Mouse (Mus musculus): ENCODE data around the gene Prkn. TPM values are rescaled to one million over a fixed set of nuclear protein-coding genes. Genes with fewer than 3 reads are reported as not detected.
"Not testable (repeated sequence)": the region's sequence is repeated elsewhere in the genome, so short reads cannot be mapped to it uniquely, and the experiment has no call there.

Prkn gene
- total RNA-seq, 2 experiments from 2014 or later = 16.9 to 17.7 TPM

DNA sequence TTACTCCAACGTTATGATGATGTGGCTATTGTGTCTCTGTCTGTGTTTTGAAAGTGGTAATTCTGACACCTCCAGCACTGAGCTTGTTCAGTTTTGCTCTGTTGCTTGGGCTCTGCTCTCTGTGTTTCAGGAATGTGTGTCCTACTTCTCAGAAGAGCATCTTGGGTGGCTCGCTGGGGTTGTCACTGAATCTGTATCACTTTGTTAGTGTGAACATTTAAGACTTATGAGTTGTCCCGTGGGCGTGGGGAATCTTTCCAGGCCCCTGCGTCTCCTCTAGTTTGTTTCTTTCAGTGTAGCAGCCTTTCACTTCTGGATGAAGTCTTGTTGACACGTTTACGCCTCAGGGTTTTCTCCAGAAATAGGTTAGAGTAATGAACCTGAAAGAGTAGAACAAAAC, 283.9 kb downstream of the Prkn start:
- no peak for DNase-seq (ENCODE audit: low spot score in 2 of 2)

DNA sequence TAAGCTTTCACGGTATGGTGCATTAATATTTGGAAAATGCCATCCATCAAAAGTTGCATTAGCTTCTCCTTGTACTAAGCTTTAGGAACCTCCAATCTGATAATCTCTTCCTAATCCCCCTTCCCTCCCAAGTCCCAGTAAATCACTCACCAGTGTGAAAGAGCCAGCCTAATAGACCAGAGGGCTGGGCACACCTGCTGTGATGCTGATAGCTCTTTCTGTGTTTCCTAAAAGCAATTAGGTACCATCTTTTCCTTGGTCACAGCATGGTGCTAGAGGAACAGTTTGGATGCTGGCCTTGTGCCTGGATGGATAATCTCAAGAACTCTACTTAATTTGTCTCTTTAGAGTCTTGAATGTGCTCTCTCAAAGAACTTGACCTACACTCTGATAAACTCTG, 287.0 kb downstream of the Prkn start:
- no peak for DNase-seq (ENCODE audit: low spot score in 2 of 2)

DNA sequence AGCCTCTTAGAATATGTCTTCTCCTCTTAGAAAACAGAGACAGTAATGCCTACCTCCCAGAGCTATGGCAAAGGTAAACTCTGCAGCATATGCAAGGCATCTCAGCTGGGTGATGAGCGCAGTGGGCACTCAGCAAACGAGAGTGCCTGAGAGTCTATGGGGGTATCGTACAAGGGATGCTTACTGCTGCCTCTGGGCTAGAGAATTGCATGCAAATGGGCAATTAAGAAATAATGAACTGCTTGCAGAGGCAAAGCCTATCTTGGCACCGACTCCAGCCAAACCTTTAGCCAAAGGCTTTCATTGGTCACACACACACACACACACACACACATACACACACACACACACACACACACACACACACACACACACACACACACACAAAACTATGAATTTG, 290.7 kb downstream of the Prkn start:
- no peak for DNase-seq (ENCODE audit: low spot score in 2 of 2)

DNA sequence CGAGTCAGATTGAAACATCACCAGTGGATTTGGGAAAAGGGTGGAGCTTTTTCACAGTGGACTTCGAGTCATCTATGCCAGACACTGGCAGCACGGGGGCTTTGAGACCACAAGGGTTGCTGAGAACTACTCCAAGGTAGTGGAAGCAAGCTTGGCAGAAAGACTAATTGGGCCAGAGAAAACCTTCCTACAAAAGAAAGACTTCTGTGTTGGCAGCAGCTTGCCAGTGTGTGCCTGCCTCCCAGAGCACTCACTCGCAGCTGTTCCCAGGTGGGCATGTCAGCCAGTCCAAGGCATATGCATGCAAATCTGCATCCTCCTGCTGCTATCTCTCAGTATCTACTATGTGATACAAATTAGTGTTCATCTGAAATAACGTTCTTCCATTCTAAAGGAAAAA, 302.1 kb downstream of the Prkn start:
- no peak for DNase-seq (ENCODE audit: low spot score in 2 of 2)

DNA sequence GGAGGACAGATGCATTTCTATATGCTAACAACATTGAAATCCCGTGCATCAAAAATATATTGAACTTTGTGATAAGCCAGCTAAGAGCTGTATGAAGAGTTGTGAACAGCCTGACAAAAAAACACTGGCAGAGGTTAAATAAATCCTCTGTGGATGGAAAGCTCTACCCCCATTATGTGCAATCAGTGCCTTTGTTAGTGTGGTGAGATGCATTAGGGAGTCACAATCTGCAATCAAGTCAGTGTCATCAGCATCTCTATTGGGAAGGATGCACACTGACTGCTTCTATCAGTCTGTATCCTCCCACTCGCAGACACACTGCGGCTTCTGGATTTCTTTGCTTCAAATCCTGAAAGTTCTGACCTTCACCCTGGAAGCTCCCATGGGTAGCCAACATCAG, 315.9 kb downstream of the Prkn start:
- no peak for DNase-seq (ENCODE audit: low spot score in 2 of 2)

DNA sequence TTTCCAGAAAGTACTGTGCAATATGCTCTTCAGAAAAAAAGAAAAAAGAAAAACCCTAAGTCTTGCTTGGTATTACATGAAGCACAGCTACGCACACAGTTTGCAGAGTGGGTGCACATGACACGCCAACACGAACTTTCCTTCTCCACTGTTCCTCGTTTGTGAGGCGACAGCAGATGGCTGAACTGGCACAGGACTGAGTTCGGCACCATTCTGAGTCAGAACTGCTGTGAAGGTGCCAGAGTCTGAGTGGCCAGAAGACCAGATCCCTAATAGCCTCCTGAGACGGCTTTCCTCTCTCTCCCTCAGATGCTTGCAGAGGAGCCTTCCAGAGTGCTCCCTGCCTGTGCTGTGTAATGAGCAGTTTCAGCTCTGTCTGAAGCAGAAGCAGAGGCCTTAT, 317.4 kb downstream of the Prkn start:
- DNase-seq (ENCODE audit: low spot score in 2 of 2) = no peak

DNA sequence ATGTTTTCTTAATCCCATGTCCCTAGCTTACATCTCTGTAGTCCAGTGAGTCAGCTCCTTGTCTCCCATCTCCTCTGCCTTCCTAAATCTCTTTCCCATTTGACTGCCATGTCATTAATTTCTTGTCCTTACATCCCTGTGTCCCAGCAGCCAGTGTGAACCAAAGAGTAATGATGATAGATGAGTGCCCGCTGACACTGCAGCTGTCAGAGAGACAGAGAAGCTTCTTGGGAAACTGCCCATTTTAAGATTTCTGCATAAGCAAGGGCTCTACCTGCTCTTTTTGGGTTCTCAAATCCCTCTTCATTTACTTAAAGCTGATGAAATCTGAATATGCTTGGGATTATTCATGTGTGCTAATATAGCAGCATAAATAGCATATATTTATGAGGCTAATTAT, 321.3 kb downstream of the Prkn start:
- DNase-seq (ENCODE audit: low spot score in 2 of 2) = no peak

DNA sequence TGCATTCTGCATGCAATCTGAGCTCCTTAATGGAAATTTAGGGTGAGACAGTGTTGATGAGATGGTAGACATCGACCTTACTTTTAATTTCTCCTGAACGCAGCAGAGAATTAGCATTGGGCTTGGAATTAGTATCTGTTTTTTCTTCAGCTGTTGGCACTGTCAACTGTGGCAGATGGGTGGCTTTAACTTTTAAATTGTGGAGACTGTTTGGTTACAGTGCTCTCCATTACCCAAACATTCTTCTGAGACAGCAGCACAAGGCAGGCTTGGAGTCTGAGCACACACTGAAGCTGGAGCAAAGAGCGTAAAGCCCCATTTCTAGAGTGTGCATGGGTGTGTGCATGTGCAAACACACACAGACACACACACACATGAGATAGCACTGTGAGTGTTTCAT, 322.6 kb downstream of the Prkn start:
- no peak for DNase-seq (ENCODE audit: low spot score in 2 of 2)

DNA sequence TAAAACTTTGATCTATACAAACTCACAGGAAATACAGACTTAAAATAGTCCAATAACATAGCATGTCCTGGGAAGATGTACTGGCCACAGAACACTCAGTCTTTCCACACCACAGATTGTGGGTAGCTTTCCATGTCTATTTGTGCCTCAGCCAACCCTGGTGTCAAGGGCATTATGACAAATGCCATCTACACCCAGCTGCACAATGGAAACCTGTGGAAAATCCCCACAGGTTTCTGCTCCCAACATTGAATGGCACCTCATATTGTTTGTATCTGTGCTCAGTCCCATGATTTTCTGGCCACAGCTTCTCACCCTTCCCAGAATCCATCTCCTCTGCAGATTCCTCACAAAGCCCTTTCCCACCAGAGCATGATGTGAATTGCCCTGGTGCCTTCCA, 347.2 kb downstream of the Prkn start:
- no peak for DNase-seq (ENCODE audit: low spot score in 2 of 2)

DNA sequence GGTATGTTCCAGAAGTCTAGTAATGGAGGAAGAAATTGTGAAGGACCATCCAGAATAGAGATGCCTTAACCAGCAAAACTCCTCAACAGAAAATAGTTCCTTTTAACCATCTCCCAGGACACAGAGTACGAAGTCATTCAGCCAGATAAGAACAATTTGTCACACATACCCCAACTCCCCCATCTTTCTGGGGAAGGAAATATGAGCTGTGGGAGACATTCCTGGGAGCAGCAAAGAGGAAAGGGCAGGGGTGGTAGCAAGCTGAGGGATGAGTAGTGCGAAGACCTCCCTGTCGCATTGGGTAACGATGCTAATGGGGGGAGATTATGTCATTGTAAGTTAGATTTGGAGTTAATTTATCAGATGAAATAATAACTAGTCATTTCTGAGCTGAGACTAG, 348.3 kb downstream of the Prkn start:
- DNase-seq (ENCODE audit: low spot score in 2 of 2) = no peak

DNA sequence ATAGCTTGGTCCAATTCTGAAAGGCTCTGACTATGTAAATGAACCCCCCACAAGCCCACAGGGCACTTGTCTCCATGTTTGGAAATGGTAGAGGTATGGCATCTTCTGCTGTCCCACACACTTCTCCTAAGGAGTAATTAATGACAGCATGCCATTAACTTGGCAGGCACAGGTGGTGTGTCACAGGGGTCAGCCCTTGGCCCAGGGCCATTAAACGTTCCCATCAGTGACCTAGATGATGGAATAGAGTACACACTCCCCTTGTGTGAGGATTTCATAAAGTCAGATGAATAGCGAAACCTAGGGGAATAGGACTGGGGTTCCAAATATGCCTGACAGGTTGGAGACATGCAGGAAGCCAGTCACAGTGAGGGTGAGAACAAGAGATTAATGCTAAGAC, 350.1 kb downstream of the Prkn start:
- no peak for DNase-seq (ENCODE audit: low spot score in 2 of 2)

DNA sequence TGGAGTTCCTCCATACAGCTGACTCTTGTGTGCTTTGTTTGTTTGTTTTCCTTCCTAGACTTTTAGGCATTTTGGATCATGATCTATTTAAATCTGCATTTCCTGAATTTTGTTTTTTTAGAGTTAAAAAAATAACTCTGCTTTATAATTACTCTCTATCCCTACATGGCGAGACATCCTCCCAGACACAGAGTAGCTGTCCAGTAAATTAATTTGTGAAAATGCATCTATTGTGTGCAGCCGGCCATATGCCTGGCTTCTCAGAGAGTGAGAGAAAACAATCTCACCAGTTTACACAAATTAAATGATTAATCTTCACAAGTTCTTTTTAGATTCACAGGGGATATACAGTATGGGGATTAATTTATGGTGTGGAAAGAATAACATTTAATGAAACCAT, 357.9 kb downstream of the Prkn start:
- DNase-seq (ENCODE audit: low spot score in 2 of 2) = no peak

DNA sequence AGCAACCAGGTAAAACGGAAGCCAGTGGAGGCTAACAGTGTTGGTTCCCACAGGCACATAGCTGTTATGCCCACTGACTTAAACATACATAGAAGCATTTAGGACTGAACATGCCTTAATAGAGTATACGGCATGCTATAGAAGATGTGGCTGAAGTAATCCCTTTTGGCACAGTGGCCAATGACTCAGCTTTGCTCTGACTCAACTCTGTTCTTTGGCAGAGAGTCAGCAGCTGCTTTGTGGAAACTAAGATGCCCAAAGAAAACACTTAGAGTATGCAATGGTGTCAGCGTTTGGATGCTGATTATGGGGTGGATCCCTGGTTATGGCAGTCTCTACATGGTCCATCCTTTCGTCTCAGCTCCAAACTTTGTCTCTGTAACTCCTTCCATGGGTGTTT, 368.9 kb downstream of the Prkn start:
- not testable (repeated sequence) for DNase-seq (ENCODE audit: low spot score in 2 of 2)

DNA sequence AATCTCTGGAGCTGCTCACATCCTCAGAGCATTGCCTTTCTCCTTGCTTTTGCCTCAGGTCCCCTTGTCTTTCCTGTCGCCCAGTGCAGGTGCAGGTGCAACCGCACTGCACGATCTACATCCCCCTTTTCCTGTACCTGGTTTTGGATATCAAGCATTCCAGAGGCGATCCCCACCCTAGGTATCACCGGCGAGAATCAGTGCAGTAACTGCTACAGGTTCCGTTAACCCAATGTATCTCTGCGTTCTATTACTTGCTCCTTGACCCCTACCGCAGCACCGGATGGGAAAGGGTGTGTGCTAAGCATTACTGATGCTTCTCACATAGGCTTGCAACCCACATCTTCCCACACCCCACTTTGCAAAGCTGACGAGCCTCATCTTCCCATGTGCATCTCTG, 370.8 kb downstream of the Prkn start:
- no peak for DNase-seq (ENCODE audit: low spot score in 2 of 2)

DNA sequence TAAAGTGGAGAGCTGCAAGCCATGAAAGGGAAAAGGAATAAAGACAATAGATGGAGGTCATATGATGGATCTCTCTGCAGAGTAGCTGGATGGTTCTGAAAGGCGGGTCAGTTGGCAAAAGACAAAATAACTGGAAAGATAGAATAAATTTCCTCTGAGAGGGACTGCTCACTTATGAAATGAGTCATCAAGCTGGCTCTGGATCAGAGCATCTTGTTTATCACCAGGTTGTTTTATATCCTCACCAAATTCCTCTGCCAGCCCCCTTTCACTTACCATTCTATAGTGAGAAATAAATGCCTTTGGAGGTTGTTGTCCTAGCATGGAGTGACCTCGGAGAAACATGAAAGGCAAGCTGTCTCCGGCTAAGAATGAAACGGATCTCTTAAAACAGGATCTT, 371.4 kb downstream of the Prkn start:
- no peak for DNase-seq (ENCODE audit: low spot score in 2 of 2)

DNA sequence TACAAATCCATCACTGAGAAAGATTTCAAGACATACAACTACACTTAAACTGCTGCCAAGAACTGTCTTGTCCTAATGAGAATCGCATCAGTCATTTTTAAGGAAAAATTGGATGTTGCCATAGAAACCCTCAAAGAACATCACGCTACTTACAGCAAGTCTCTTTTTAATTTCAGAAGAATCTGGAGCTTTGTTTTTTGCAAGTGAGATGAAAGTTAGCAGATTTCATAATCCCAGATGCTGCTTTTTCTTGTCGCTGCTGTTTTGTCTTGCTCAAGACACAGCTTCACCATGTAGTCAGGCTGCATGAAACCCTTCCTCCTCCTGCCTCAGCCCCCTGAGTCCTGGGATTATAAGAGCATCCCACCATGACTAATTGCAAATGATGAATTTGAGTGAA, 373.5 kb downstream of the Prkn start:
- DNase-seq (ENCODE audit: low spot score in 2 of 2) = no peak

DNA sequence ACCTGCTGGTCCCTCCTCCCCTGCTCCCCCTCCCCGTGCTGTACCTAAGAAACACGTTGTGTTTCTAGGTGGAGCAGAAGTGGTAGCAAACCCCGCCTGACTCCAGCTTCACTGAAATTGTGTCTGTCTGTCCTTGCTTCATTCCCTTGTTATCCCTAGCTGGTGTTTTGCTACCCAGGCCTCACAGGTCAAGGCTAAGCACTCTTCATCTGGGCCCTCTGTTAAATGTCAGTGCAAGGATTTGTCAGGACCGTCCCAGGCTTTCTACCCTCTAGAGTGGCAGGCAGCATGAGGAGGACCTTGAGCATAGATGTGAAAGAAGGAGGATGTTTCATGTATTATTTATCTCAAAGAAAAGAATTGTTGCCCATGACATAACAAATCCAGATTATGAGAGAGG, 388.8 kb downstream of the Prkn start:
- no peak for DNase-seq (ENCODE audit: low spot score in 2 of 2)

DNA sequence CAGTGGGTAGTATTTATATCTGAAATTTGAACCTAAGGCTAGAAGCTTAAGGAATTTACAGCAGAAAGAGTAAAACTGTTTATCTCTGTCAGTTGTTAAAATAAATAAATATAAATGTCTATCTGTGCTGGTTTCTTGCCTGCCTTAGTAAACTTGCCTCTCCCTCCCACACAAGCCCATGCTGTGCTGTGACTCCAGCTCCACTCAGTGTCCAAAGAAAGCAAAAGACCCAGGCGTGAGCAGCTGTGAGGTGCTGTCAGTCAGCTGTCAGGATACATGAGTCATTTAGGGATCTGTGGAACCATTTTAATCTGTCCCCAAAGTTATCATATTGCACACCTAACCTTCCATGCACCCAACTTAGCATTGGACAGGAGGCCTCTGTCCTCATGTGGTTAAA, 389.2 kb downstream of the Prkn start:
- no peak for DNase-seq (ENCODE audit: low spot score in 2 of 2)

DNA sequence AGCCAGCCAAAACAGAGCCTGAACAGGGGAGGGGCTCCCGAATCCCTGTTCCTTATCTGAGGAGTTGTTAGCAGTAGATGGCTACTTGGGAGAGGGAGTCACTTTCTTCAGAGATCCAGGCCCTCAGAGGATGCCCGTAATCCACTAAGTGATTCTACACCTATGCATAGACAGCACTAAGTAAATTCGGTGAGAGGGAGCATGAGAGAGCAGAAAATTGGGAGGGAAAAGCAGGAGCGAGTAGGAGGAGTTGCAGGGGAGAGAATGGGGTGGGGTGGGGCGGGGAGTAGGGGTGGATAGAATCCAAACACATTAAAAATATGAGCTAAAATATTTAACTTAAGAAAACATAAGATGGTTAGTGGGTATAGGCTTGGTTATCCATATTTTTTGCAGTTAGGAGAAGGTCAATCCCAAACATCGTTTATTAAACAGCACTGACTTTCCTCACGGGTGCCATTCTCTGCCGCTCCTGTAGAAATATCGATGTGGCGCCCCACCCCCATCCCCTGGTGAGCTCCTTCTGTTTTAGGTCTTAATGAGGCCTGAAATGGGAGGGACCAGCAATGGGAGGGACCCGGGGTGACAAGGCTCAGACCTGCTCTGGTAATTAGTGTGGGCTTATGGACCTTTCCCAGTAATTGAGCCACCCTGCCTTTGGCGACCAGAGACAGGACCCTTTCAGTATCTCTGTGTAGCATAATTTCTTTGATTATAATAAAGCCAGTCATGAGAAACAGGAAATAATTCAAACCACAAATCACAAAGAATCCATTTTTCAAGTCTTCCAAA, 390.6 kb downstream of the Prkn start:
- DNase-seq (ENCODE audit: low spot score in 2 of 2) = no peak

DNA sequence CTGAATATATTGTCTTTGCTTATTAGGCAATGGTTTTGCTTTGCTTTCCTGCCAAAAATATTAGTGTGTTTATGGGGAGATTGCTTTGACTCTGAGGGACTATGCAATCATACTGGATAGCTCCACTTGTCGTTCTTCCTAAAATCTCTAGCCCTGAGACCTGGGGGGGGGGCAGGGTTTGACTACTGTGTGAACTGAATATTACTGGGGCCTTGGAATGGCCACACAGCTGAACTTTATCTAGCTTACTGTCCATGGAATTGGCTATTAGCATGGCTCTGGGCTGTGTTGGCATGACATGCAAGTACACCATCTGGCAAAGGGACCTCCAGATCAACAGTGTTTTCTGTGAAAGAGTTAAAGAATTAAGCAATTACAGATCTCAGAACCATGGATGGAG, 395.1 kb downstream of the Prkn start:
- DNase-seq (ENCODE audit: low spot score in 2 of 2) = no peak

DNA sequence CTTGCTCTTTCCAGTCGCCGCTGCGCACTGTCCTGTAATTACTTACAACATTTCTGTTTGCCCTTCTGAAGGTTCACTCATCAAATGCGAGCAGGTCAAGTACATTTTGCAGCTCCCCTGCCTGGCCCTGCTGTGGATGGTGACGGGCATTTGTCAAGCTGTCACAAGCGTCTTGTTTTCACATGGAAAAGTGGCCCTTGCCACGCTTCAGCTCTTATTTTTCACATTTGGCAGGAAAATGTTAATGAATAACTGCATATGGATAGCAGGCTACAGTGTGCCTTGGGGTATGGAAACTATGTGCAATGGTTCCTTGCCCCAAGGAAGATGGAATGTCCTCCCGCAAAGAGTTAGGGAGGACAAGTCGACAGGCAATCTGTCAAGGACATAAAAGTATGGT, 404.9 kb downstream of the Prkn start:
- no peak for DNase-seq (ENCODE audit: low spot score in 2 of 2)

DNA sequence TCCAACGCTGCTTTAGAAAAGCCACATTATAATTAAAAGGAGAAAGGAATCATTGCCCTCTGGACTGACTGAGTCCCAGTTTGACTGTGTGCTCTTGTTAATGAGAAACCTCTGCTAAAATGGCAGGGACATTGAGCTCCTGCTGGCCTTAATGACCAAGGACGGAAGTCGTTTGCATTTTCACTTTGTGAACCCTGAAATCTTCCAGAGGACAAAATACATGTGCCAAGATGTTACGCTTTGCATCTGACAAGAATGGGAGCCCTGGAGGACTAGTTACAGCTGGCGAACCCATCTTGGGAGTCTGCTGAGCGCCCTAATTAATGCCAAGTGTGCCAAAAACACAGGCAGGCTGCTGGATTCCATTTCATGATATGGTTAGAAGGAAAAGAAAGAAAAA, 409.0 kb downstream of the Prkn start:
- DNase-seq (ENCODE audit: low spot score in 2 of 2) = no peak

DNA sequence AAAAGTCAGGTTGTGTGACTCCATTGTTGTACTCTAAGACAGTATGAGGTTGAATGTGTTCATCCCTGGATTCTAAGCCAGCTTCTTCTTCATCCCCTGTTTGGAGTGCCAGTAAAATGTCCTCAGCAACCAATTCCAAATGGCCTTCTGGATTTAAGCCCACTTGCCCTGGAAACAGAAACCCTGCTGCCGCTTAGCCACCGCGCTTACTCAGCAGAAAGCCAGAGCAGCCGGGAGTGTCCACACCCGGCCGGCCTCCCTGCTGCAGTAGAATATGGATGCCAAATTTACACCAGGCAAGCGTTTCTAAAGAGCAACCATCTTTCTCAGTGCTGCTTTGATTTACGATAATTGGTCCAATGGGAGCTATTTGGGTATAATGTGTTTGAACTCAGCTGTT, 420.5 kb downstream of the Prkn start:
- DNase-seq (ENCODE audit: low spot score in 2 of 2) = no peak

DNA sequence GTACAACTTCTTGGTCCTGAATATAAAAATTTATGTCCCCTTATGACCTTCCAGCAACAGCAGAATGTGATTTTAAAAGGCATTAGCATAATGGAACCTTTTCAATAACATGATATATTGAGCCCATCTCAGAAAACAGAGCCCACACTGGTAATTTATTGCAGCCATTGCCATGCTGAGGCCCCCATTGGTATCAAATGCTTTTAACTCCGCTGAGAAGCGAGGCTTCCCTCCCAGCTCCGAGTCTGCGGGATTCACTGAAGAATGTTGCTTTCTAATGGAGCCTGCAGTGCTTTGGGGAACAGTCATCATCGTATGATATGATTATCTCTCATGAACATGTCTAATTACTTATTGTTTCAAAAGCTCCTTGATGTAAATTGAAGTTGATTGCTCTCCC, 421.5 kb downstream of the Prkn start:
- no peak for DNase-seq (ENCODE audit: low spot score in 2 of 2)
